Mouse (Mus musculus): ENCODE data around the gene Pnpla2. TPM values are rescaled to one million over a fixed set of nuclear protein-coding genes. Genes with fewer than 3 reads are reported as not detected.

Gene Pnpla2
- total and polyA plus RNA-seq, 3 experiments: 398 to 669 (median 572) TPM

DNA sequence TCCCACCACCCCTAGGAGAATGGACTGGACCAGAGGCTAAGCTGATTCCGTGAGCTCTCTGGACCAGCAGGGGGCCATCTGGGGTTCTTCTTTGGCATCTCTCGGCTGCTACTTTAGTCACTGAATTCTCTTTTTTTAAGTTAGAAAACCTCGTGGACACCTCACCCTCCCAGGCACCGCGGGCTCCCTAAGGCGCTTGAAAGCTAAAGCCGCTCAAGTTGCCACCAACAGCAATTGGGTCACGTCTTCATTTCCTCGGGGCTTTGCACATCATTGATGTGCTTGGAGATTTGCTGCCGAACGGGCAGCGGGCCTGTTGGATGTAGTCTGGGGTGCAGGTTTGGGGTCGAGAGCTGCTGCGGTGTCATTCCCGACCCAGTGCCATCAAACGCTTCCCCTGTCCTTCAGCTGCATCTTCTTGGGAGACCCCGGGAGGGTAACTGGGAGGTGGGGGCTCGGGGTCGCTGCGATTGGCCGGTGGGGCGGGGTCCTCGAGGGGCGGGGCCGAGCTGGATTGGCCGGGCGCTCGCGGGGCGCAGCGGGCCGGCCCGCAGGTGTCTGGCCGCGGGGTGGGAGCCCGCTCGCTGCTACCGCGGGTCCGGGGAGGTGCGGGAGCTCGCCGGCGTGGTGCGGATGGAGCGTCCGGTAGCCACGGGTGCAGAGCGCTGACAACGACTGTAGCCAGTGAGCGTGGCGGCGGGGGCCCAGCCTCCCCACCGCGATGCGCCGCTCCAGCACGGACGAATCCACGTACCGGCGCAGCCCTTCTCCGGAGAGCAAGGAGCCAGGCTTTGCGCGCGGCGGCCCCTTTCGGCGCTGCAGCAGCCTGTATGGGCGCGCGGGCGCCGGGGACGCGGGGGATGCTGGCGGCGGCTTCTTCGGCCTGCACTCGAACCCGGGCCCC, 26.8 kb downstream of the Pnpla2 start:
- no peaks in the 10 kb centered on the region for H3K27me3 ChIP-seq (ENCODE audit: control insufficient read depth, insufficient read depth, low read length)
- no peak overlapping the region; the same call in 1 of the 2 replicates for H3K27ac ChIP-seq
- H3K4me1 ChIP-seq (ENCODE audit: control insufficient read depth, insufficient read depth, low read length): peaks cover 31% of the 10 kb centered on the region
- no peak for TF ChIP-seq EP300 (IDR thresholded peaks at IDR 0.05; ENCODE audit: insufficient read depth, low read depth, low read length)
- TF ChIP-seq CTCF (IDR thresholded peaks at IDR 0.05): peak; percentile 69
- DNase-seq: peak; percentile 60 to 67
- 0 out of 2 replicates have a peak, but pooled peaks cover 2% of the 10 kb centered on the region for H3K79me2 ChIP-seq (replicated peaks; ENCODE audit: control insufficient read depth, insufficient read depth, low read length)
- 5% methylated on average over 76 of the region's 81 CpGs for whole genome bisulfite sequencing
- H3K9ac ChIP-seq (ENCODE audit: low read depth, low read length): peak overlapping the region; percentile 66
- no peaks in the 10 kb centered on the region for H3K36me3 ChIP-seq (ENCODE audit: control insufficient read depth, insufficient read depth, low read length)
- H3K4me3 ChIP-seq: peak overlapping the region; percentile 48
- intact Hi-C loops (cut with DNase I): loop anchor here (1.0 to 5.0 kb wide), 2 partner anchors 44 to 131 kb away; no protein-coding TSS in a partner anchor

DNA sequence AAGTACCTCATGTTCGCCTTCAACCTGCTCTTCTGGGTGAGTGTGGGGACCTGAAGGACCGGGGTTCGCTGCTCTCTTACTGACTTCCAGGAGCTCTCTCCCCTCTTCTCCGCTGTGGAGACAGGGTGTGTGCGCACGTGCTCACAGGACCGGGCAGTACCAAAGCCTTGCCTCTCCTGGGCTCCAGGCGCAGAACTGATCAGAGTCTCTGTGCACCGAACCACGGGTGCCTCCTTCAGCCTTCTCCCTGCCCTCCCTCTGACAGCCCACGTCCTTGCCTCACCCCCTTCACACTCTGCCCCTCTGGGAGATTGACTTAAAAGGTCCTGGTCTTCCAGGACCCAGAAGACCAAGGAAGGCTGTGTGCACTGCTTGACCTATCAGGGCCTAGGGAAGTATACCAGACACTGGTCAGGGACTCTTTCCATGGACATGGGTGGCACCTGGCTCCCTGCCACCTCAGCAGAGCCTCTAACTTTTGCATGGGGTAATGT, 27.6 kb downstream of the Pnpla2 start:
- Histone ChIP-seq H3K36me3 (ENCODE audit: control insufficient read depth, insufficient read depth, low read length) (no peaks in the 10 kb centered on the region), H3K9ac (ENCODE audit: low read depth, low read length) (peak overlapping the region; percentile 24; the same call in 1 of the 2 replicates), H3K79me2 (replicated peaks; ENCODE audit: control insufficient read depth, insufficient read depth, low read length) (0 out of 2 replicates have a peak, but pooled peaks cover 2% of the 10 kb centered on the region), H3K27me3 (ENCODE audit: control insufficient read depth, insufficient read depth, low read length) (no peaks in the 10 kb centered on the region), H3K4me3 (peak overlapping the region; percentile 48), H3K4me1 (ENCODE audit: control insufficient read depth, insufficient read depth, low read length) (peaks cover 25% of the 10 kb centered on the region), H3K27ac (no peak overlapping the region)
- TF ChIP-seq EP300 (IDR thresholded peaks at IDR 0.05; ENCODE audit: insufficient read depth, low read depth, low read length) (no peak), CTCF (IDR thresholded peaks at IDR 0.05) (no peak), POLR2A (IDR thresholded peaks at IDR 0.05; ENCODE audit: insufficient read depth, low read depth, low read length) (no peak)
- intact Hi-C loops (cut with DNase I): loop anchor here (5.0 kb wide), 1 partner anchor 130 kb away; no protein-coding TSS in a partner anchor
- 42% methylated on average over 11 of the region's 11 CpGs for WGBS
- DNase-seq: no peak

DNA sequence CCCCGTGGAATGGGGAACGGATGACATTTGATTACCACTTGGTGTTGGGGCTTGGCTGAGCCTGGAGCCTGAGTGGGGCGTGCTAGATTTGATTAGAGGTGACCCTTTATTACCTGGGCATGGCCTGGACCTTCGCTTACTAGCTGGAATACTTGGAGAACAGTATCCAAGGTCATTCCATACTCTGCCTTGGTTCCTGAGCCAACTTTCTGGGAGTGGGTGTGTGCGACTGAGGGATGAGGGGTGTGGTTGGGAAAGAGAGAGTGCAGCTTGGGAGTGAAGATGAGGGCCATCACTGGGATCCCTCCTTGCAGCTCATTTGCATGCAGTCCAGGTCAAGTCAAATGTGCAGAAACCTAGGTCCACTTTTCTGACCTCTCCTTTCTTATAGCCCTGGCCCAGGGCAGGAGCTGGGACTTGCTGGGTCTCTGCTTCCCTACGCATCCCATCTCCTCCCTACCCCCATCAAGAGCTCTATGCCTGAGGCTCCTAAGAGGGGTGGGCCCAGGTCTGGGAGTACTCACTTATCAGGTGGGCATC, 28.2 kb downstream of the Pnpla2 start:
- H3K79me2 ChIP-seq (replicated peaks; ENCODE audit: control insufficient read depth, insufficient read depth, low read length): 0 out of 2 replicates have a peak, but pooled peaks cover 2% of the 10 kb centered on the region
- no peaks in the 10 kb centered on the region for H3K36me3 ChIP-seq (ENCODE audit: control insufficient read depth, insufficient read depth, low read length)
- WGBS: 83% methylated on average over 6 of the region's 6 CpGs
- H3K27me3 ChIP-seq (ENCODE audit: control insufficient read depth, insufficient read depth, low read length): no peaks in the 10 kb centered on the region
- DNase-seq: no peak
- H3K9ac ChIP-seq (ENCODE audit: low read depth, low read length): no peak overlapping the region
- peaks cover 23% of the 10 kb centered on the region for H3K4me1 ChIP-seq (ENCODE audit: control insufficient read depth, insufficient read depth, low read length)
- H3K27ac ChIP-seq: no peak overlapping the region
- no peak overlapping the region for H3K4me3 ChIP-seq
- TF ChIP-seq POLR2A (IDR thresholded peaks at IDR 0.05; ENCODE audit: insufficient read depth, low read depth, low read length): no peak
- no peak for TF ChIP-seq EP300 (IDR thresholded peaks at IDR 0.05; ENCODE audit: insufficient read depth, low read depth, low read length)
- no peak for TF ChIP-seq CTCF (IDR thresholded peaks at IDR 0.05)
- intact Hi-C loops (cut with DNase I): loop anchor here (5.0 kb wide), 1 partner anchor 129 kb away; no protein-coding TSS in a partner anchor

DNA sequence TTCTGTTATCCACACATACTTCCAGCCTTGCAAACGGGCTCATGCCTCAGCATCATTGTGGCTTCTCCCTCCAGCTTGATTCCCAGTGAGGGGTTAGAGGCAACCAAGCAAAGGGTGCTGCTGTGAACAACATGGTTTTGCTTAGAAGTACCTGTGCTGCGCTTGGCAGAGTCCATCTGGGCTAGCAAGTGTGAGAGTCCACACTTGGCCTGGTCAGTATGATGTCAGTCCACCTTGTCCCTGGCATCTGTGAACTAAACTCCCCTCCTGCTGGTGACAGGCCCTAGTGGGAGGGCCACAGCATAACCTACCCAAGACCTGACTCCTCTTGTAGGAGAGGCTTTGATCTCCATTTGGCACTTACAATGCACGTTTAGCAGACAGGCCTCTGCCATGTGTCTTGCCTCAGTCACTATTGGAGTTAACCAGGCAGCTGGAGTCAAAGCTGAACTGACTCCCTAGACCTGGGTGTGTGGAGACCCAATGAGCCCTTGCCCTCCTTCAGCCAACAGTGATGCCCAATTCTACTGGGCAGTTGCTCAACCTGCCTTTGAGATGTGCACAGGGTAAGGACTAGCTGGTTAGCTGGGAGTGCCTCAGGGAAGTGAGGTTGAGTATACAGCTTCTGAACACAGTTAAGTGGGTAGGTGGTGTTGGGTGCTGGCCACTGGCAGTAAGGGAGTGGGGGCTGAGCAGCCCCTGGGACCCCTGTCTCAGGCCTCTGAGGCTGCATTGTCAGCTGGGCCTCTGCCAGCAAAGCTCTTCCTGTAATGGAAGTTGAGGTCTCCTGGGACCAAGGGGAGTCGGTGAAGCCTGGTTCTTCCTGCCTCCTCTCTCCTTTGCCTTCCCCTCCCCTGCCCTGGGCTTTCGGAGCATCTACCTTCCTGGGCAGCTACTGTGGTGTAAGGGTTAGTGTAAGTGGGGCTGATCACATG, 29.5 kb downstream of the Pnpla2 start:
- H3K27ac ChIP-seq: no peak overlapping the region
- no peak overlapping the region for H3K4me3 ChIP-seq
- TF ChIP-seq EP300 (IDR thresholded peaks at IDR 0.05; ENCODE audit: insufficient read depth, low read depth, low read length) (no peak), POLR2A (IDR thresholded peaks at IDR 0.05; ENCODE audit: insufficient read depth, low read depth, low read length) (no peak), CTCF (IDR thresholded peaks at IDR 0.05) (no peak)
- no peak overlapping the region for H3K9ac ChIP-seq (ENCODE audit: low read depth, low read length)
- intact Hi-C loops (cut with DNase I): loop anchor here (5.0 kb wide), 1 partner anchor 128 kb away; no protein-coding TSS in a partner anchor
- WGBS: 54% methylated on average over 5 of the region's 5 CpGs
- H3K4me1 ChIP-seq (ENCODE audit: control insufficient read depth, insufficient read depth, low read length): peaks cover 19% of the 10 kb centered on the region
- no peaks in the 10 kb centered on the region for H3K36me3 ChIP-seq (ENCODE audit: control insufficient read depth, insufficient read depth, low read length)
- 0 out of 2 replicates have a peak, but pooled peaks cover 2% of the 10 kb centered on the region for H3K79me2 ChIP-seq (replicated peaks; ENCODE audit: control insufficient read depth, insufficient read depth, low read length)
- no peak for DNase-seq
- H3K27me3 ChIP-seq (ENCODE audit: control insufficient read depth, insufficient read depth, low read length): no peaks in the 10 kb centered on the region

DNA sequence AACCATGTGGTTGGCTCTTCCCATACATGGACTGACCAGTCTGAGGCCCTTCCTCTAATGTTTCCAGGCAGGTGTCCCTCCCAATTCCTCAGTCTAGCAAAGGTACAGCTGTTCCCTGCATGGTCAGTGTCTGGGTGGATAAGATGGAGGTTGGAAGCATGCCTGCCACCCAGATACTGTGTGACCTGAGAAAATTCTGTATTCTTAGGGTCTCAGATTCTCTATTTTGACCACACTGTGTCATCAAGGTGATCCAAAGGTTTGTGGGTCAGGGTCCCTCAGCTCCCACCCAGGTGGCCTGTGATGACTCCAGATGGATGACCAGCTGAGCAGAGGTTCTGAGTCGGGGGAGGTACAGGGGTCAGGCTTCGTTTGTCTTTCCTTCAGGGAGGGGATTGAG, 30.2 kb downstream of the Pnpla2 start:
- WGBS: 88% methylated on average over 2 of the region's 2 CpGs
- no peak for DNase-seq
- no peak overlapping the region for H3K4me3 ChIP-seq
- no peak overlapping the region for H3K27ac ChIP-seq
- 0 out of 2 replicates have a peak, but pooled peaks cover 2% of the 10 kb centered on the region for H3K79me2 ChIP-seq (replicated peaks; ENCODE audit: control insufficient read depth, insufficient read depth, low read length)
- H3K4me1 ChIP-seq (ENCODE audit: control insufficient read depth, insufficient read depth, low read length): peaks cover 19% of the 10 kb centered on the region
- H3K27me3 ChIP-seq (ENCODE audit: control insufficient read depth, insufficient read depth, low read length): no peaks in the 10 kb centered on the region
- intact Hi-C loops (cut with DNase I): no loop called here
- TF ChIP-seq CTCF (IDR thresholded peaks at IDR 0.05): no peak
- no peak for TF ChIP-seq POLR2A (IDR thresholded peaks at IDR 0.05; ENCODE audit: insufficient read depth, low read depth, low read length)
- no peak for TF ChIP-seq EP300 (IDR thresholded peaks at IDR 0.05; ENCODE audit: insufficient read depth, low read depth, low read length)
- H3K9ac ChIP-seq (ENCODE audit: low read depth, low read length): no peak overlapping the region
- no peaks in the 10 kb centered on the region for H3K36me3 ChIP-seq (ENCODE audit: control insufficient read depth, insufficient read depth, low read length)

Measured in heart, adult 2 months (tissue).